Mouse (Mus musculus) left cerebral cortex, postnatal 10 days (tissue): ENCODE measurements at regions not wholly inside any gene's neighbourhood (a gene's known extent, or its start where the extent isn't known, plus 50 kb on each side); places are given as distances from the start of the nearest gene placed in this dataset.

ENCODE experiments used
- DNase-seq, 2 experiments: peaks; one replicate each; pipeline ENCODE4 v3.0.0; 2021 to 2022; ENCODE audit warnings: low spot score in 2 of 2, mixed read lengths in 1 of 2; ENCODE audit errors: extremely low spot score in 1 of 2
- intact Hi-C: fragments of 180-260 bp; cut with DNase I; formaldehyde crosslinking; loops from one replicate; pipeline ENCODE4 v1.15.1; 2025

DNA sequence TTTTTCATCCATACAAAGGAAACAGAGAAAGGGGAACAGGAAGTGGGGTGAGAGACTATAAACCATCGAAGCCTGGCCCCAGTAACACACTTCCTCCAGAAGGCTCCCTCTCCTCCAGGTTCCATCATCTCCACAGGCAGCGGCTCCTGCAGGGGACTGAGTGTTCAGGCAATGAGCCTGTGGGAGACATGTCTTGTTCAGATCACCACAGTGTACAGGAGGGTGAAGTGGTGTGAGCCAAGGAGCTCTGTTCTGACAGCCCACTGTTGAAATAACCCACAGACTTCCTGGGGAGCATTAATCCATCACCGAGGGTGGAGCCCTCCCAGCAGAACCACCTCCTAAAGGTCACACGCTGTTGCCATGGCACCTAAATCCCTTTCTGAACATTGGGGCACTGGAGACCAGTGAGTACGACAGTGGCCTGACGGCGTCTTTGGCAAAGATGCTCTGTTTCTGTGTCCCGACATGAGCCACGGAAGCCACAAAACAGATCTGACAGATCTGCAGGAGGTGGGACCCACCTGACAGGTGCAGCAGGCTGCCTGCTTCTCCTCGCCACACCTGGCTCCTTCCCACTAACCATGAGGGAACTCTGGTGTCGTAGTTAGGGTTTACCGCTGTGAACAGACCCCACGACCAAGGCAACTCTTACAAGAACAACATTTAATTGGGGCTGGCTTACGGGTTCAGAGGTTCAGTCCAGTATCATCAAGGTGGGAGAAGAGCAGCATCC lies 60.9 kb downstream of the Psmg1 start:
- intact Hi-C loops = no loop called here
- no peak for DNase-seq

DNA sequence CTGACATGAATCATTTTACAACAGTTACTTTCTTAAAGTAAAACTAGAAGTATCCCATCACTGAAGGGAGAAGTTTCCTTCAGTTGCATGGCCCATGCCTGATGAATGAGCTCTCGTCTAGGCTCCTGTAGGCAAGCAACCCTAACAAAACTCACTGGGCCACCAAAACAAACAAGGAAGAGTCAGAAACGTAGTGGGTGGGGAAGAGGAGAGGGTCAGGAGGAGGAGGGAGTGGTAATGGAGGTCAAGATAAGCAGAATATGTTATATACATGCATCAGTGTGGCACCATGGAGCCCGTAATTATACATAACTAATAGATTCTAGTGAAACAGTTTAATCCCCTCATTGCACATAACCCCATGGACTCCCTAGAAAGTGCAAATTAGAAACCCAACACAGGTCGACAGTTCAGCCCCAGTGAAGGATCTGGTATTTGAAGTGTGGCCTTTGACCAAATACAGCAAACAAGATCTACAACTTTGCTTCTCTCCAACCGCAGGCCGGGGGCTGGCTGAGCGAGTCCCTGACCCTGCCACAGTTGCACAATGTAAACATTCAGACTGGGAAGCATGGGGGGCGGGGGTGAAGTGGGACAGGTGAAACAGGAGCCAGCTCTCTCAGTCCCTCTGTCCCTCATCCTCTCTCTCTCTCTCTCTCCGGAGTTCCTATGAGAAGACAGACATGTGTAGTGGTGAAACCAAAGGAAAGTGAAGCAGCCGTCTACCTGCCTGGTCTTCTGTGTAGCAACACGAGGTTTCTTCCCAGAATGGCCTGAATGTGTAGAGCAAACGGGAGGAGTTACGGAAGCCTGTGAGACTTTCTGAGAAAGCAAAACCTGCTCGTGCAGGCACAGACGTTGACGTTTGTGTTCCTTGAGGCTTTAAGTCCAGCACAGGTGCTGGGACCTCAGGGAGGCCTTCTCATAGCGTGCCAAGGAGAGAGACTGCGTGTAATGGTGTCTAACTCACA lies 62.2 kb downstream of the Psmg1 start:
- no peak for DNase-seq
- intact Hi-C loops = no loop called here

DNA sequence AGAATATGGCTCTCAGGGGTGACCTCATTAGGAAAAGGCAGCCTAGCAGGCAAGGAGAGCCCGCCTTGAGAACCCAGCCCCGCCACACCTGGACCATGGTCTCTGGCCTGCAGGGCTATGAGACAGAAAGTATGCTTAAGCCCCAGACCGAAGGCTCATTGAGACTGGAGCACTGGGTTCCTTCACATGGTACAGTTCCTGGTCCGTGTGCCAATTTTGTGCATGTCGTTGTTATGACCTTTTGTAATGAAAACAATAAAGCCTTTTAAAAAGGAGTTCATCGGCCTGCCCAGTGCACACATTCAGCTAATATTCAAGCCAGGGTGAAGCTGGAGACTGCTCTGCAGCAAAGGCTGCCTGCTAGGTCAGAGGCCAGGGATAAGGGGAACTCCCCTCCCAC lies 64.2 kb downstream of the Psmg1 start:
- intact Hi-C loops = no loop called here
- no peak for DNase-seq

DNA sequence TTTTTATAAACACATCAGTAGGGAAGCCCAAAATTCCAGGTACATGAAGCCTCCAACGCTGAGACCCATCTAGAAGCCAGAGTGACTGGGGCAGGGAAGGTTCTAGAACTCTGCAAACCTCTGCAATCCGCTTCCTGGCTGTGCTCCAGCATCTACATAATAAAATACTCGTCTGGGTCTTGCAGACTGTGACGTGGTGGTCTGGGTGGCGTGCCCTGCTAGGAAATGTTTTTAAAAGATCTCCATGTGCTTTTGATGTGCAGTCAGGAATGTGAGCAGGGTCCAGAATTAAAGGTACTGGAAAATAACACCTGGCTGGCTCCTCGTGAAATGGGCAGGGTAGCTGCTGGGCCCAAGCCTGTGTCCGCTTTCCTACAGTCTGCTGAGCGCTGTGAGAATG lies 66.0 kb downstream of the Psmg1 start:
- intact Hi-C loops = no loop called here
- no peak for DNase-seq

DNA sequence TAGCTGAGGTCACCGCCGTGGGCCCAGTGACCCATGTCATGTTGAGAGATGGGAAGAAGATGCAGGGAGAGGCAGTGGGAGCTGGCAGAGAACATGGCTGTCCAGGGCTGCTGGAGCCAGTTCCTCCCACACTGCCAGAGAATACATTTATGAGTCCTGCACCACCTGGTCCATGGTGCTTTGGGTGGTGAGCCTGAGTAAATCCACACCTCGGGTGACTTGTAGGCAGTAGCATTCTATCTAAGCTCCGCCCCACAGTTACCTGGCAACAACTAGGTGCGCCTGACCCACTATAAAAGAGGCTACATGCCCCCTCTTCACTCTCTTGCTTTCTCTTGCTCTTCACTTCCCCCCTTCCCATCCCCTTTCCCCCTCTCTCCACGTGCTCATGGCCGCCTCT lies 66.8 kb downstream of the Psmg1 start:
- no peak for DNase-seq
- intact Hi-C loops = no loop called here

DNA sequence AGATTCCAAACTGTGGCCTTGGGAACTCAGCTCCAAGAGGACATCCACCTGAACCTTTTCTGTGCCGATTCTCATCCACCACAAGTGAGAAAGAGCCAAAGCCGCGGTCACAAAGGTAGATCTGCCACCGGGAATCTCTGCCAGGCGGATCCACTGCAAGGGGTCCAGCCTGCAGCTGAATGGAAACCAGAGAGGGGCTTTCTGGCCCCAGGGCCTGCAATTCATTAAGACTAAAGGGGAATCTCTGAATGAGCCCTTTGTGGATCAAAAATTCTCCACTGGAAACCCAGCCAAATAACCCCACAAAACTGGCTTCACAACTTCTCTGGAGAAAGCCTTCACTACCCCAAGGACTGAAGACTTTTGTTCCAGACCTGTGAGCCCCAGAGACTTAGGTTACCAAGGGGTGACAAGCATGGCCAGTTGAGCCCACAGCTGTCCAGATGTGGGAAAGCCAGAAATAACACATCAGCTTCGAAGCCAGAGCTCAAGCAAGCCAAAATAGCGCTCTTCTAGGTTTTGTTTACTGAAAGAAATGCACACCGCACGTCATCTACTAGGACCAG lies 68.3 kb downstream of the Psmg1 start:
- DNase-seq = no peak
- intact Hi-C loops = no loop called here

DNA sequence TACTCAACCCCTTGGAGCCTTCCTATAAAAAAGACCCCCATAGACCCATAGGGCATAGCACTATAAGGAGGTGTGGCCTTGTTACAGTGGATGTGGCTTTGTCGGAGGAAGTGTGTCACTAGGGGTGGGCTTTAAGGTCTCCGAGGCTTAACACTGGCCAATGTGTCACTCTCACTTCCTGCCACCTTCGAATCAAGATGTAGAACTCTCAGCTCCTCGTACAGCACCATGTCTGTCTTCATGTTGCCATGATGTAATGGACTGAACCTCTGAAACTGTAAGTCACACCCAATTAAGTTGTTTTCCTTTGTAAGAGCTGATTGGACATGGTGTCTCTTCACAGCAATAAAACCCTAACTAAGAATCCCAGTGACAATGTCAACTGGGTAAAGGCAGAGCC lies 69.6 kb downstream of the Psmg1 start:
- no peak for DNase-seq

DNA sequence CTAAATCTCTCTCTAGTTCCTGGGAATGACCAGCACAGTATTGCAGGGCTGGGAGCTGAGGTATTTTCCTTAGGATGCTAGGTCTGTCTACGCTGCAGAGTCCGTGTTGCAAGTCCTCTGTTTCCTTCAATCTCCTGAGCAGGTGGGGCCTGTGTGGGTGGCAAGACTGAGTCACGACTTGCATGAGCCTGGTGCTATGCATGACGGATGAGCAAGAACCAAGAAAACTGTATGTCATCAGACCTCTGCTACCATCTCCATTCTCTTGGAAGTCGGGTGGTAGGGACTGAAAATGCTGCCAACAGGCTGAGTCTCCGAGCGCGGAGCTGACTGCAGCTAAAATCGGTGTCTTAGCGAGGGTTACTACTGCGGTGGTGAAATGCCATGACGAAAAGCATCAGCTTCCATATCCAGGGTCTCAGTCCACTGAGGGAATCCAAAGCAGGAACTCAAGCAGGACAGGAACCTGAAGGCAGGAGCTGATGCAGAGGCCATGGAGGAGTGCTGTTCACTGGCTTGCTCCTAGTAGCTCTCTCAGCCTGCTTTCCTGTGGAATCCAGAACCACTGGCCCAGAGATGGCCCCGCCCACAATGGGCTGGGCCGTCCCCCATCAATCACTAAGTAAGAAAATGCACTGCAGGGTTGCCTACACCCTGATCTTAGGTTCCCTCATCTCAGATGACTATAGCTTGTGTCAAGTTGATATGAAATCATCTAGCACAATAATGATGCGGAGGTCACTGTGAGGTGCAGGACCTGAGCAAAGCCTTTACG lies 71.9 kb downstream of the Psmg1 start:
- no peak for DNase-seq
- intact Hi-C loops = no loop called here

More for the DNA sequence above, 69.6 kb downstream of the Psmg1 start:
- intact Hi-C loops = no loop called here

DNA sequence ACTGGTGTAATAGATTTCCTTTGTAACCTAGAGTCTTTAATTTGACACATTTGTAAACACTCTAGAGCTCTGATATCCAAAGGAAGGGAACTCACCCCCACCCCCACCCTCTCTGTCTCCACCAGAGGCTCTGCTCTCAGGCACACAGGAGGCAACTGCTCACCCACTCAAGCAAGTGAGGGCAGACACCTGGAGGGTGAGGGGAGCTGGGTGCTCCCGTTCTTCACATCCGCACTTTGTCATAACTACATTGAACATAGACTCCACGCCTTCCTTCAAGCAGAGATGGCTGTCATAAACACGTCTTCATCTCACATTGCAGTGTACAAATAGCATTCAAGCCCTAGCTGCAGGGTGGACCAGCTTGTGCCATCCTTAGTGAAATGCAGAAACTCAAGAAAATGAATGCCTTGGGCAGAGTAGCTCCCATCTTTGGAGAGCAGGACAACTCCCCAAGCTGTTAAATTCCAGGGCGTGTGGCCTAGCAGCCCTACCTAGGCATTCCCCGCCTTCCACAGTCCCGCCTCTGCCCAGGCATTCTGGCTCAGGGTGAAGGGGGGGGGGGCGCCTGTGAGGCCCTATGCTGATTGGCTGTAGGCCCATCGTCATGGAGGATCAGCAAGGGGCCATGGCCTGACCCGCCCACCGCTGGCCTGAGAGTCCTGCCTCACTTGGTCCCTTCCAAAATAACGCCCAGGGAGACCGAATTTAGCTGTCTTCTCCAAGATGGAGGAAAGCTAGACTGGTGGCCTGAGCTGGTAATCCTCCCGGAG lies 72.9 kb downstream of the Psmg1 start:
- intact Hi-C loops = no loop called here
- DNase-seq = no peak

DNA sequence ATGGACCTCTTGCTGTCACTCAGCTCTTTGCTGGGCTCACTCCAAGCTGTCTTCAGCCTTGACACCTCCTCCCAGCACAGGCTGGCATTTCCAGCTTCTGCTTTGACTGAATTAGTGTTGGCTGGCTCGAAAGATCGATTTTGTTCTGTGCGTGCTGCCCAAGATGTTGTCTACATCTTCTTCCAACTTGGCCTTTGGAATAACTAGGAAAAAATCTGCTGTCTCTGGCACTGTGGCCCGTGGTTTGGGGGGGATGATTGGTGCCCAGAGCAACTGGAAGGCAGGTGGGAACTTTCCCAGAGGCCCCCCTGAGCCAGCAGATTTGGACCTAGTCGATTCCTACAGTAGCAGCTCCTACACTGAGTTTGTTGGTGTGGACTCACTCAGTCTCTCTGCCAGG lies 76.9 kb downstream of the Psmg1 start:
- DNase-seq = peak; percentile 28 to 38
- intact Hi-C loops = no loop called here

DNA sequence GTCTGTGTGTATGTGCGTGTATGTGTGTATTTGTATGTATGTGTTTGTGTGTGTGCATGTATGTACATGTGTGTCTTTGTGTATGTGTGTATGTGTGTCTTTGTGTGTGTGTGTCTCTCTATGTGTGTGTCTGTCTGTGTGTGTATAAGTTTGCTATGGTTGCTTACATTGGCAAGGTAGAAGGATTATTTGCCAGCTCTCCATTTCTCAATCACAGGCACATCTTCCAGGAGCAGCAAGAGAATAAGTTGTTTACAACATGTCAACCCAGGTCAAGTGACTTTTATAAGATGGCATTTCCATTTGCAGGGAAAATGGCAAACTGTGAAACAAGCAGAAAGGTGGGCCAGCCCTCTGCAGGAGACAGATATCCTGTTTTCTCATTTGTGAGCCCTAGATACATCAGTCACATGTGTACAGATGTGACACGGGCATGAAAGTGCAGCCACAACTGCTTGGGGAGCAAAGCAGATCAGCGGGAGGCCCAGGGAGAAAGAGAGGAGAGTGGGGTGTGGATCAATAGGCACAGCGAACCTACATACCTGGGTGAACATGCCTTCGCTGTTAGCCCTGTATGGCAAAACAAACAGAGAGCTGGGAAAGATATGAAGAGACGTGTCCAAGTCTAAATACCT lies 86.1 kb downstream of the Psmg1 start:
- DNase-seq = peak in 1 of 2 experiments; percentile 2
- intact Hi-C loops = no loop called here

DNA sequence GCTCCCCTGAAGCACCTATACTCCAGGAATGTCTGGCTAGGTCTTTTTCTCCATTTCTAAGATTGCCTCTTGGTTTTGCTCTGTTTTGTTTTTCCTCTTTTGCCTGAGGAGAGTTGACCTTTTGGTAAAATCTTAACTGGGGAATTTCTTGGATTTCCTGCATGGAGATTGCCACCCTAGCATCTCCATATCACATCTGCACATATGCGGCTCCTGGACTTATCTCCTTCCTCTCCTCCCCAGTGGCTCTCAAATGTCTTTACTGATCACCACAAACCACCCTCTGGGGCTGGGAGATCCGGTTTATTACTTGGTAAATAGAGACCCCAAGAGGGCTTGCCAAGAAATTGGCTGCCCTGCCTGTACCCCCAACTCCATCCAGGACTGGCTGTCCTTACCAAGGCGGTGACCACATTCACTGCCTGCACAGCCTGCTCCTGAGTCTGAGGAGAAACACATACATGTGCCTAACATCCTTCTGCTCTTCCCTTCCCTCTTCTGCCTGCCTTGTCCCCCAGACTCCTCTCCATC lies 87.3 kb downstream of the Psmg1 start:
- DNase-seq = peak in 1 of 2 experiments; percentile 11
- intact Hi-C loops = no loop called here

DNA sequence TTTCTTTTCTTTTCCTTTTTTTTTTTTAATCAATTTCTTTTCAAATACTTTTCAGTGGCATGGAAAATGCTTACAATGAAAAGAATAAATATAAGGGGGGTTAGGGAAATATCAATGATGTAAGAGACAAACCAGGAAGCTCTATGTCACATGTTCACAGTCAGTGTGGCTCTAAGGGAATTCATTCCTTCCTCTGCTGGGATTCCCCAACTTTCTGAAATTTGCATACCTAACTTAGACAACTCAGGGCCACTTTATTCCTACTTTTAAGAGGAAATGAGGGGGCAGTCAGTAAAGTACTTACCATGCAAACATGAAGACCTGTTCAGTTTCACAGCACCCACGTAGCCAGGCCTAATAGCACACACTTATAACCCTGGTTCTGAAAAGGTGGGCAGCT lies 88.6 kb downstream of the Psmg1 start:
- no peak for DNase-seq
- intact Hi-C loops = no loop called here

DNA sequence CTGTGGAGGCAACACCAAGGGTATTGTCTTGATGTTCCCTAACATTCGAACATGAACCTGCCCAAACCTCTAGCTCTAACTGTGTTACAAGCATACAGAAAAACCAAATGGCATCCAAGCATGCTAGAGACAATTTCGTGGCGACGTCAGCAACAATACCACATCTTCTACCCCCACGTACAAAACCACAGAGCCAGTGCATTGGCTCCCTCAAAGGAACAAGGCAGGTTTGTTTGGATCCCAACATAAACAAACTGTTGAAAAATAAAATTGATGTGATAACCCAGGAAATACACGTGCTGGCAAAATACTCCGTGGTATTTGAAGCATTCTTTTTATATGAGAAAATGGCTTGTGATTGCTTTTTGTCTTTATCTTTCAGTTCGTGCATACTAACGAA lies 89.4 kb downstream of the Psmg1 start:
- DNase-seq = peak in 1 of 2 experiments; percentile 2
- intact Hi-C loops = no loop called here

DNA sequence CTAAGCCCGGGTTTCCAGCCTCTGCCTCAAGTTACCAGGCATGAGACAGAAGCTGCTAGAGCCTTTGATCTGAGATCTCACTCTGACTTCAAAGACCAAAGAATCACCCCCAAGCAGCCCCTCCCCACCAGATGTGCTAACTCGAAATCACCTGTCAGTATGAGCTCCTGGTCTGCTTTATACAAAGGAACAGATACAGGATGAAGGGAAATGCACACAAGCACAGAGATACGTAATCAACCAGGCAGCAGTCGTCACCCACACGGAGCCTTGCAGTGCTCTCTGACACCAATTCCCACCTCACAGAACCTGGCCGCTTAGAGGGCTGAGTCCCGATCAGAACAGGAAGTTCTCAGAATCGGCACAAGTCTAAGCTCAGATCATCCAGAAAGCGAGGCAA lies 90.6 kb downstream of the Psmg1 start:
- intact Hi-C loops = no loop called here

DNA sequence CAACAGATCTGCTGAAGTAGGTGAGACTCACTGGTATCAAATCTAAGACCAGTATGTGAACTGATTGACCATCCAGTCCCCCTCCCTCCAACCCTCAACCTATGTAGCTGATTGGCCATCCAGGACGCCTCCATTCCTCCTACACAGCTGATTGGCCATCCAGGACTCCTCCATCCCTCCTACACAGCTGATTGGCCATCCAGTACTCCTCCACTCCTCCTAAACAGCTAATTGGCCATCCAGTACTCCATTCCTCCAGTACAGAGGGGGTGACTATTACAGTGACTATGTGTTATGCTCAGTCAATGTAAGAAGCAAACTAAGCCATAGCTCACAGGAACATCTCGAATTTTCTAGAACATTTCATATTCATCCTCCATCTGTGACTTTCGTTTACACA lies 91.1 kb downstream of the Psmg1 start:
- no peak for DNase-seq
- intact Hi-C loops = no loop called here

More for the DNA sequence above, 90.6 kb downstream of the Psmg1 start:
- DNase-seq = no peak

DNA sequence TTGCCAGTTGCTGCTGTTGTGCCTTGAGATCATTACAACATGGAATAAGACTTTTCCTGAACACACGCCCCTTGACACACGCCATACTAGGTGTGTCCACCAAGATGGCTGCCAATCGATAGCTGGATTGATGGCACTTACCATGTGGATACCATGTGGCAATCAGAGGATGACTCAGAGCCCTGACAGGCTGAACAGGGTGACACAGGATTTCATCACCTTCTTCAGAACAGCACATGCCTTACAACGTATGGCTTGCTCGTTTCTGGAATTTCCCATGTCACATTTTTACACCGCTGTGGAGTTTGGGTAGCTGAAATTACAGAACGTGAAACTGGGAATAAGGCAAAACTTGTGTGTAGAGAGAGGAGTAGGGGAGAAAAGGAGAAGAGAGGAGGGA lies 92.9 kb downstream of the Psmg1 start:
- DNase-seq = no peak
- intact Hi-C loops = no loop called here

DNA sequence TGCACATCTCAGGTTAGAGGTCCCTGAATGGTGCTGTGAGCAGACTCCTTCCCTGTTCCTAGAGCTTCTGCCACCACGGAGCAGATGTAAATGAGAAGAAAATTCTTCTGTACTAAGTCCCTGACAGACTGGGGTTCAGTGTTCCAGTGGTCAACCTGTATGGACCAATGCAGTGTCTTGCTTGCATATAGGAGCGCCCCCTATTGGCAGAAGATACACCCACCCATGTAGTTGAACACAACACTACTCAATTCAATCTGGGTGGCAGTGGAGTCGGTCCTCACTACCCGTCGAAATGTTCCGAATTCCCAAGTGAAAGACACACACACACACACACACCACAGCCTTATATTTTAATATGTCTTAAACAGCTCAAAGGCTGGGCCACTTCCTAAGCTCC lies 94.6 kb downstream of the Psmg1 start:
- no peak for DNase-seq
- intact Hi-C loops = no loop called here
